Mouse (Mus musculus) olfactory bulb, adult 2 months (tissue): ENCODE measurements around the gene Hist1h2bf. TPM values are rescaled to one million over a fixed set of nuclear protein-coding genes. Genes with fewer than 3 reads are reported as not detected.
"Not testable (repeated sequence)": the region's sequence is repeated elsewhere in the genome, so short reads cannot be mapped to it uniquely, and the experiment has no call there.

Source experiments
- H3K27ac ChIP-seq: fragments of 200-500 bp; 2 replicates; pipeline ENCODE4 v1.5.1; 2012; ENCODE audit warnings: low read depth, low read length; ENCODE audit not compliant: insufficient read depth
- H3K4me1 ChIP-seq: fragments of 200-500 bp; 2 replicates; pipeline ENCODE4 v1.6.1; 2012; ENCODE audit warnings: low read length; ENCODE audit not compliant: control insufficient read depth, insufficient read depth
- H3K4me3 ChIP-seq: fragments of 200-500 bp; 2 replicates; pipeline ENCODE4 v1.5.1; 2012; ENCODE audit warnings: mild to moderate bottlenecking, low read depth, low read length, moderate library complexity; ENCODE audit not compliant: insufficient read depth
- CTCF ChIP-seq: fragments of 200-500 bp; IDR thresholded peaks from 2 replicates; pipeline ENCODE4 v1.5.1; 2012; ENCODE audit warnings: low read depth, mild to moderate bottlenecking, low read length, moderate library complexity; ENCODE audit not compliant: insufficient read depth
- POLR2A ChIP-seq: fragments of 200-500 bp; IDR thresholded peaks from 2 replicates; pipeline ENCODE4 v1.6.1; 2012; ENCODE audit warnings: mild to moderate bottlenecking, low read depth, low read length, moderate library complexity; ENCODE audit not compliant: insufficient read depth
- WGBS: fragments of 180-500 bp; shearing (Covaris S2); methylation state at CpG from one replicate; pipeline ENCODE4 v1.1.7; 2018; 5-methylcytosine and 5-hydroxymethylcytosine counted together
- polyA plus RNA-seq: library from polyadenylated mRNA; stranded (reverse); fragments of >200 nt; gene quantifications from 2 replicates; pipeline ENCODE4 v1.2.4, GENCODE M21; 2012; ENCODE audit warnings: low replicate concordance; ENCODE audit not compliant: missing spikeins, insufficient read depth, insufficient read length

Gene Hist1h2bf
- polyA plus RNA-seq, 1 experiment: not detected

GRCm38 (mm10) chr13:23572218-23573033 is 1.6 kb downstream of the Hist1h2bf start:
- H3K27ac ChIP-seq: no peak overlapping the region
- no peak overlapping the region for H3K4me3 ChIP-seq
- 25% methylated on average over 2 of the region's 2 CpGs for WGBS
- peaks cover 6% of the 10 kb centered on the region for H3K4me1 ChIP-seq
- no peak for TF ChIP-seq POLR2A
- TF ChIP-seq CTCF: no peak

DNA sequence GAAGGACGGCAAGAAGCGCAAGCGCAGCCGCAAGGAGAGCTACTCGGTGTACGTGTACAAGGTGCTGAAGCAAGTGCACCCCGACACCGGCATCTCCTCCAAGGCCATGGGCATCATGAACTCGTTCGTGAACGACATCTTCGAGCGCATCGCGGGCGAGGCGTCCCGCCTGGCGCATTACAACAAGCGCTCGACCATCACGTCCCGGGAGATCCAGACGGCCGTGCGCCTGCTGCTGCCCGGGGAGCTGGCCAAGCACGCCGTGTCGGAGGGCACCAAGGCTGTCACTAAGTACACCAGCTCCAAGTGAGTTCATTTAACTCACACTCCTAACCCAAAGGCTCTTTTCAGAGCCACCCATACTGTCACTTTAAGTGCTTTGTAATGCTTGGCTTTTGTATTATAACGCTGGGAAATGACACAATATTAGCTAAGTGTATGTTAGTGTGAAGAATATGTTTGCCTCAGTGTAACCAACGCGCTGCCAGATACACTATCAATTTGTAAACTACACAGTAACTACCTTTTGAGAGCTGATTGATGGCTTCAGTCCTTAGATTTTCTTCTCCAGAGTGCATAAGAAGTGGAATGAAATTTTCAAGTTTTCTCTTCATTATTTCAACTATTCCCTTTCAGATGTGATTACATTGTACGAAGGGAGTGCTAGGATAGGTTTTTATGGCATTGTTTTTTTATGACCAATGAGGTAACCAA is 2.3 kb downstream of the Hist1h2bf start:
- not testable (repeated sequence) for H3K4me1 ChIP-seq
- WGBS: under 1% methylated on average over 17 of the region's 34 CpGs
- Histone ChIP-seq H3K27ac (peak overlapping the region; percentile 96), H3K4me3 (peak overlapping the region; percentile 54)

DNA sequence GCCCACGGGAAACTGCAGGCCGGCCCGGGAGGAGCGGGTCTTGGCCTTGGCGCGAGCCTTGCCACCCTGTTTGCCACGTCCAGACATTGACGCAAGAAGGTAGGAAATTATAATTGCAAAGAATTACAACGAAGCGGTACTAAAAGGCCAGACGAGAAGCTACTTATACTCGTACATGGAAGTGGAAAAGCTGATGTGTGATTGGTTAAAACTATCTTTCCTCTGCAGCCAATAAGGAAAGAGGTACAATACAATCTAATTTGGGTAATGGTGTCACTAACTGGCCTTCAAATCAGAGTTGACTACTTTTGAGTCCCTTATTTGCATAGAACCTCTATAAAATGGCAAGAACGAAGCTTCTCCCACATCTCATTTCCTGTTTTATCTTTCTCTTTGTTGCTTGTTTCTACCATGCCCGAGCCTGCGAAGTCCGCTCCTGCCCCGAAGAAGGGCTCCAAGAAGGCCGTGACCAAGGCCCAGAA is 2.9 kb downstream of the Hist1h2bf start, which contains the start of the genes Hist1h2ae and Hist1h2bg:
Gene Hist1h2ae (minus strand): TSS at position 199 of the 482 bp plus-strand sequence.
Gene Hist1h2bg (plus strand): TSS at position 375 of the 482 bp plus-strand sequence.
- peak within 1 kb of the TSS; percentile 96 for H3K27ac ChIP-seq
- peak within 1 kb of the TSS; percentile 54 for H3K4me3 ChIP-seq
- TF ChIP-seq POLR2A (no peak), CTCF (no peak)
- H3K4me1 ChIP-seq: peaks cover 6% of the 10 kb centered on the region
- WGBS: 0% methylated on average over 18 of the region's 18 CpGs

DNA sequence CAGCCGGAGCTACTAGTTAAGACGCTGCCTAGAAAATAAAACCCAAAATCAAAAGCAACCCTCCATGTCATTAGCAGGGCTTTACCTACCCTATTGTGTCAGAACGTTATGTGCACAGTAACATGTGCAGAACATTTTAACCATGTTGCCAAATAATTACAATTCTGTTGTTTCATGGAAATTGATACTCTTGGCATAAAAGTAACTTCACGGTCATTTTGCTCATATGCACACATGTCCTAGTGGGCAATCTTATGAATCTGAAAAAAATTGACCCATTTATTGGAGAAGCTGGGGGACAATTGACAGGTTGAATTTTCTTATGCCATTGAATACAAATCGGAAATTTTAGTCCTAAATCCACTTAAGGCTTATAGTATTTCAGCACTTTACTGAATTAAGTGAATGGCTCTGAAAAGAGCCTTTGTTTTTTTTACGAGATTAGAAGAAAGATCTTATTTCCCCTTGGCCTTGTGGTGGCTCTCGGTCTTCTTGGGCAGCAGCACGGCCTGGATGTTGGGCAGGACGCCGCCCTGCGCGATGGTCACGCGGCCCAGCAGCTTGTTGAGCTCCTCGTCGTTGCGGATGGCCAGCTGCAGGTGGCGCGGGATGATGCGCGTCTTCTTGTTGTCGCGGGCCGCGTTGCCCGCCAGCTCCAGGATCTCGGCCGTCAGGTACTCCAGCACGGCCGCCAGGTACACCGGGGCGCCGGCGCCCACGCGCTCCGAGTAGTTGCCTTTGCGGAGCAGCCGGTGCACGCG is 3.6 kb downstream of the Hist1h2bf start:
- H3K27ac ChIP-seq: peak overlapping the region; percentile 89
- peak overlapping the region; percentile 52 for H3K4me3 ChIP-seq
- WGBS: under 1% methylated on average over 27 of the region's 41 CpGs
- H3K4me1 ChIP-seq: not testable (repeated sequence)

- Histone ChIP-seq H3K27ac (no peak overlapping the region), H3K4me3 (no peak overlapping the region), H3K4me1 (no peaks in the 10 kb centered on the region)
- TF ChIP-seq CTCF: no peak
- TF ChIP-seq POLR2A: no peak
- WGBS: 87% methylated on average over 2 of the region's 2 CpGs
These were observed 9.5 kb downstream of the Hist1h2bf start for GRCm38 (mm10) chr13:23564482-23564881.

- 1% methylated on average over 18 of the region's 18 CpGs for WGBS
- H3K4me1 ChIP-seq: no peaks in the 10 kb centered on the region
- H3K27ac ChIP-seq: peak overlapping the region; percentile 96
These were observed 11.1 kb downstream of the Hist1h2bf start for GRCm38 (mm10) chr13:23562699-23563462.

GRCm38 (mm10) chr13:23561883-23562659 is 11.9 kb downstream of the Hist1h2bf start, which contains the start of gene Hist1h3e:
Gene Hist1h3e, minus strand, starts transcription at chr13:23562369.
- TF ChIP-seq POLR2A: peak; percentile 98
- H3K4me3 ChIP-seq: peak within 1 kb of the TSS; percentile 89
- peak within 1 kb of the TSS; percentile 96 for H3K27ac ChIP-seq
- H3K4me1 ChIP-seq: not testable (repeated sequence)
- under 1% methylated on average over 59 of the region's 67 CpGs for WGBS

More at GRCm38 (mm10) chr13:23562699-23563462, 11.1 kb downstream of the Hist1h2bf start:
- TF ChIP-seq CTCF (no peak), POLR2A (no peak)
- H3K4me3 ChIP-seq: peak overlapping the region; percentile 36

- H3K4me3 ChIP-seq: peak overlapping the region; percentile 89; the same call in 1 of the 2 replicates
- H3K4me1 ChIP-seq, H3K27ac ChIP-seq: not testable (repeated sequence)
- 0% methylated on average over 2 of the region's 5 CpGs for WGBS
These were observed 12.5 kb downstream of the Hist1h2bf start for GRCm38 (mm10) chr13:23561531-23561882.

DNA sequence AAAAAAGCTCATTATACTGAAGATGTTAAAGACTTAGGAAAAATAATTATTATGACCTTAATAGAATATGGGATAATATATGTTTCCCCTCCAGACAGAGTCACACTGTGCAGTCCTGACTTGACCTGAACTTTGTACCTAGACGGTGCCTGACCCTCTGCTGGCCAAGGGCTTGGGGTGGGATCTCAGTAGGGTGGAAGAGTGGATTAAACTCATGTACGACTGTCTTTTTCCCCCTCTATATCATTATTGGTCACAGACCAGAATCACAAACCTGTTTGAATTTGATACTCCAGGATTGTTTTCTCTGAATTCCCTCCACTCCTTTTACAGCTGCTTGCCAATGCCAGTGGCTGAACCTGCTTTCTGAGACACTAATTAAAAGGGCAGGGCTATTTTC is 13.3 kb downstream of the Hist1h2bf start:
- H3K27ac ChIP-seq, H3K4me3 ChIP-seq: not testable (repeated sequence)
- WGBS: 20% methylated on average over 2 of the region's 2 CpGs

More for the DNA sequence above, 13.3 kb downstream of the Hist1h2bf start:
- H3K4me1 ChIP-seq: not testable (repeated sequence)
